Mouse (Mus musculus): ENCODE data around the gene Cep55.

The Cep55 gene

GRCm38 (mm10) chr19:38096858-38097758 is 42.3 kb downstream of the Cep55 start, which contains the start of gene Ffar4:
TSS of gene Ffar4 (plus strand) at chr19:38097071.
- no peak for DNase-seq (ENCODE audit: low read depth)

- no peak for DNase-seq (ENCODE audit: low read depth)
Observed at GRCm38 (mm10) chr19:38107871-38108270, 53.1 kb downstream of the Cep55 start.

- no peak for DNase-seq (ENCODE audit: low read depth)
Observed at GRCm38 (mm10) chr19:38109506-38110242, 54.9 kb downstream of the Cep55 start.

GRCm38 (mm10) chr19:38111056-38111455 is 56.2 kb downstream of the Cep55 start:
- no peak for DNase-seq (ENCODE audit: low read depth)

GRCm38 (mm10) chr19:38112575-38112974 is 57.8 kb downstream of the Cep55 start:
- DNase-seq (ENCODE audit: low read depth): no peak

- no peak for DNase-seq (ENCODE audit: low read depth)
Observed at GRCm38 (mm10) chr19:38114834-38115491, 60.2 kb downstream of the Cep55 start.

- no peak for DNase-seq (ENCODE audit: low read depth)
Observed at GRCm38 (mm10) chr19:38120123-38120760, 65.4 kb downstream of the Cep55 start.

GRCm38 (mm10) chr19:38123921-38124320 is 69.1 kb downstream of the Cep55 start:
- DNase-seq (ENCODE audit: low read depth): no peak
